Mouse (Mus musculus): ENCODE data around the gene Gja5. TPM values are rescaled to one million over a fixed set of nuclear protein-coding genes. Genes with fewer than 3 reads are reported as not detected.

Gja5 gene
- total and polyA plus RNA-seq, 3 experiments = 14.2 to 24.0 (median 16.3) TPM

- no peaks in the 10 kb centered on the region for H3K27me3 ChIP-seq (ENCODE audit: control insufficient read depth, insufficient read depth, low read length)
- H3K4me1 ChIP-seq (ENCODE audit: control insufficient read depth, insufficient read depth, low read length) = no peaks in the 10 kb centered on the region
- 51% methylated on average over 5 of the region's 5 CpGs for WGBS
- H3K27ac ChIP-seq = no peak overlapping the region
- H3K36me3 ChIP-seq (ENCODE audit: control insufficient read depth, insufficient read depth, low read length) = no peaks in the 10 kb centered on the region
- TF ChIP-seq CTCF (IDR thresholded peaks at IDR 0.05) (no peak), EP300 (IDR thresholded peaks at IDR 0.05; ENCODE audit: insufficient read depth, low read depth, low read length) (no peak), POLR2A (IDR thresholded peaks at IDR 0.05; ENCODE audit: insufficient read depth, low read depth, low read length) (no peak)
- H3K4me3 ChIP-seq = no peak overlapping the region
- H3K79me2 ChIP-seq (replicated peaks; ENCODE audit: control insufficient read depth, insufficient read depth, low read length) = no peaks in the 10 kb centered on the region
- intact Hi-C loops (cut with DNase I) = loop anchor here (1.0 to 5.0 kb wide), 4 partner anchors 125 to 650 kb away; no protein-coding TSS in a partner anchor
- H3K9ac ChIP-seq (ENCODE audit: low read depth, low read length) = no peak overlapping the region
- DNase-seq = no peak
These were observed 33.1 kb downstream of the Gja5 start for GRCm38 (mm10) chr3:96937606-96938005.

DNA sequence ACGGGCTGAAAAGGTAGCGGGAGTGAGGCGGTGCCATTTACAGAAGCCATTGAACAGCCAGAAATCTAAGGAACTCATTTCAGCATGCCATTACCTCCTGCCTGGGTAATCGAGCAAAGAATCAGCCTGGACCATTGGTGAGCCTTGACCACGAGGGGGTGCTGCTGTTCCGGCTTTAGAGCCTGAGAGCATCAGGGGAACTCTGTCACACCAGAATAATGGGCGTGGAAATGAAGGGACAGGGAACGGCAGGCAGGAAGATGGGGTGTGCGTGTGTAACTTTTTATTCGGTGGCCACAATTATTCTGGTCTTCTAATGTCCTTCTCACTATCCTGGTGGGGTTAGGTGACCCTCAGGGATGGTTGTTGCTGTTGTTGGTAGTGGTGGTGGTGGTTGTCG lies 34.2 kb downstream of the Gja5 start:
- no peak overlapping the region for H3K27ac ChIP-seq
- no peaks in the 10 kb centered on the region for H3K4me1 ChIP-seq (ENCODE audit: control insufficient read depth, insufficient read depth, low read length)
- H3K36me3 ChIP-seq (ENCODE audit: control insufficient read depth, insufficient read depth, low read length) = no peaks in the 10 kb centered on the region
- peak; percentile 77 to 83 for DNase-seq
- peak; percentile 89 for TF ChIP-seq CTCF (IDR thresholded peaks at IDR 0.05)
- no peak for TF ChIP-seq POLR2A (IDR thresholded peaks at IDR 0.05; ENCODE audit: insufficient read depth, low read depth, low read length)
- TF ChIP-seq EP300 (IDR thresholded peaks at IDR 0.05; ENCODE audit: insufficient read depth, low read depth, low read length) = peak; percentile 96
- H3K9ac ChIP-seq (ENCODE audit: low read depth, low read length) = no peak overlapping the region
- WGBS = 10% methylated on average over 11 of the region's 11 CpGs
- no peak overlapping the region for H3K4me3 ChIP-seq
- H3K27me3 ChIP-seq (ENCODE audit: control insufficient read depth, insufficient read depth, low read length) = no peaks in the 10 kb centered on the region
- H3K79me2 ChIP-seq (replicated peaks; ENCODE audit: control insufficient read depth, insufficient read depth, low read length) = no peaks in the 10 kb centered on the region
- intact Hi-C loops (cut with DNase I) = loop anchor here (1.0 to 5.0 kb wide), 4 partner anchors 124 to 649 kb away; no protein-coding TSS in a partner anchor

GRCm38 (mm10) chr3:96942706-96943105 lies 38.2 kb downstream of the Gja5 start:
- Histone ChIP-seq H3K79me2 (replicated peaks; ENCODE audit: control insufficient read depth, insufficient read depth, low read length) (no peaks in the 10 kb centered on the region), H3K27ac (no peak overlapping the region), H3K27me3 (ENCODE audit: control insufficient read depth, insufficient read depth, low read length) (no peaks in the 10 kb centered on the region), H3K9ac (ENCODE audit: low read depth, low read length) (no peak overlapping the region), H3K4me3 (no peak overlapping the region), H3K4me1 (ENCODE audit: control insufficient read depth, insufficient read depth, low read length) (no peaks in the 10 kb centered on the region), H3K36me3 (ENCODE audit: control insufficient read depth, insufficient read depth, low read length) (no peaks in the 10 kb centered on the region)
- DNase-seq = no peak
- WGBS = 74% methylated on average over 2 of the region's 2 CpGs
- intact Hi-C loops (cut with DNase I) = loop anchor here (5.0 kb wide), 1 partner anchor 90 kb away; no protein-coding TSS in a partner anchor
- TF ChIP-seq EP300 (IDR thresholded peaks at IDR 0.05; ENCODE audit: insufficient read depth, low read depth, low read length) = no peak
- TF ChIP-seq POLR2A (IDR thresholded peaks at IDR 0.05; ENCODE audit: insufficient read depth, low read depth, low read length) = no peak
- no peak for TF ChIP-seq CTCF (IDR thresholded peaks at IDR 0.05)

- H3K4me3 ChIP-seq = no peak overlapping the region
- TF ChIP-seq EP300 (IDR thresholded peaks at IDR 0.05; ENCODE audit: insufficient read depth, low read depth, low read length) = 0 out of 2 replicates have a peak, but pooled peaks have one; percentile 17
- TF ChIP-seq POLR2A (IDR thresholded peaks at IDR 0.05; ENCODE audit: insufficient read depth, low read depth, low read length) = no peak
- H3K36me3 ChIP-seq (ENCODE audit: control insufficient read depth, insufficient read depth, low read length) = no peaks in the 10 kb centered on the region
These were observed 49.2 kb downstream of the Gja5 start for GRCm38 (mm10) chr3:96953489-96954233.

DNA sequence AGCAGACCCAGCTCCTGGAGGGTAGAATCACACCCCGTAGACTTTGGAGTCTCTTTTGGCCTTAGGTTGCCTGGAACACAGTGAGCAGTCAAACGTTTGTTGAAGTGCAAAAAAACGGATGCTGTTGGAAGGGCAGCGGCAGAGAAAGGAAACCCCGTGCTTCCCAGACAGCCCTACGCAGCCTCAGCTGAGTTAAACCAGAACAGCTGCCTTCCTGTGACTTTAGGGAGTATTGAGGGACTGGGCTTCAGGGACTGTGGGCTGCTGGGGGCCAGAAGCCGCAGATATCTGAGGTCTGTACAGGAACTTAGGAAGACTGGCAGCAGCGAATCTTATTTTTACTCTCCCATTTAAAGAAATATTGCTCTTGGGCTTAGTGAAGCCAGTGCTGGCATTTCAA lies 56.1 kb downstream of the Gja5 start:
- no peak for TF ChIP-seq EP300 (IDR thresholded peaks at IDR 0.05; ENCODE audit: insufficient read depth, low read depth, low read length)
- TF ChIP-seq CTCF (IDR thresholded peaks at IDR 0.05) = no peak
- TF ChIP-seq POLR2A (IDR thresholded peaks at IDR 0.05; ENCODE audit: insufficient read depth, low read depth, low read length) = no peak
- intact Hi-C loops (cut with DNase I) = no loop called here
- Histone ChIP-seq H3K27ac (no peak overlapping the region), H3K79me2 (replicated peaks; ENCODE audit: control insufficient read depth, insufficient read depth, low read length) (no peaks in the 10 kb centered on the region), H3K27me3 (ENCODE audit: control insufficient read depth, insufficient read depth, low read length) (no peaks in the 10 kb centered on the region), H3K4me3 (no peak overlapping the region), H3K4me1 (ENCODE audit: control insufficient read depth, insufficient read depth, low read length) (no peaks in the 10 kb centered on the region), H3K36me3 (ENCODE audit: control insufficient read depth, insufficient read depth, low read length) (no peaks in the 10 kb centered on the region), H3K9ac (ENCODE audit: low read depth, low read length) (no peak overlapping the region)
- DNase-seq = no peak
- WGBS = 10% methylated on average over 8 of the region's 8 CpGs

More at GRCm38 (mm10) chr3:96953489-96954233, 49.2 kb downstream of the Gja5 start:
- peak in 1 of 2 experiments; percentile 18 for DNase-seq
- H3K79me2 ChIP-seq (replicated peaks; ENCODE audit: control insufficient read depth, insufficient read depth, low read length) = no peaks in the 10 kb centered on the region
- intact Hi-C loops (cut with DNase I) = no loop called here
- H3K27me3 ChIP-seq (ENCODE audit: control insufficient read depth, insufficient read depth, low read length) = no peaks in the 10 kb centered on the region
- 25% methylated on average over 14 of the region's 14 CpGs for WGBS
- no peak overlapping the region for H3K27ac ChIP-seq
- H3K9ac ChIP-seq (ENCODE audit: low read depth, low read length) = no peak overlapping the region
- H3K4me1 ChIP-seq (ENCODE audit: control insufficient read depth, insufficient read depth, low read length) = peaks cover 4% of the 10 kb centered on the region

All from heart, adult 2 months (tissue).